Mouse (Mus musculus) lung, postnatal 25 days (tissue): ENCODE results near the gene Gnb5.
"Not testable (repeated sequence)": the region's sequence is repeated elsewhere in the genome, so short reads cannot be mapped to it uniquely, and the experiment has no call there.

Experiments used
- DNase-seq: peaks from one replicate; pipeline ENCODE4 v3.0.0; 2022; ENCODE audit warnings: low spot score

The Gnb5 gene

DNA sequence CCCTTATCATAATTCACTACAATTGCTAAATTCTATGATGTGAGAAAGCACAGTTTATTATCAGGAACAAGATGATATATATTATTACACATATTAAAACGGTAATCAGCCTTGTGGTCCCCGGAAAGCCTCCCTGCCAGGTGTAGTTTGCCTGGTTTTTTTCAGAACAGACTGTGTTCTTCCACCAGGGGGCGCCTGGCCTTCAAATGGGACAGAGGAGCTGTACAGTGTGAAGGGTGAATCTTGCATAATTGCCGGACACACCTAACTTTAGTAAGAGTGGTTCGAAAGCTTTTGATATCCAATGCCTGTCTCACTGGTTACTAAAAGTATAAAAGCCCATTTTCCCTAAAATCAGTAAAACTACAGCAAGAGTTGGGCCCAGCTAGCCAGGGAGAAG lies 55.6 kb downstream of the Gnb5 start:
- DNase-seq, result peak; percentile 84

DNA sequence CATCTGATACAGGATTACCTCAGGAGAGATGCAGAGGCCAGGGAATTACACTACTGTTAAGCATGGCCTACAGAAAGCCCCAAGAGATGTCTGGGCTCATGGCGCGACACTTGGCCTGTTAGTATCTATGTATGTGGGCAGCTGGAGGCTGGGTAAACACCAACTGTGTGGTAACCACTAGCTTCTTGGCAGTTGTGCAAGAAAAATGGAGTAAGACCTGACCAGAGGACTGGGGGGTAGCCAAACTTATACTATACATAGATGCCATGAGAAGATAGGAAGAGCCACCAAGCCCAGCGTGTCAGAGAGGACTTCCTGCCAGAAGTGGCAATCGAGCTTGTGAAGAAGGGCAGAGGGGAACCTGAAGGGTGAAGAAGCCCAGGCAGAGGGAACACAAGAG lies 56.1 kb downstream of the Gnb5 start:
- DNase-seq, result peak; percentile 21

DNA sequence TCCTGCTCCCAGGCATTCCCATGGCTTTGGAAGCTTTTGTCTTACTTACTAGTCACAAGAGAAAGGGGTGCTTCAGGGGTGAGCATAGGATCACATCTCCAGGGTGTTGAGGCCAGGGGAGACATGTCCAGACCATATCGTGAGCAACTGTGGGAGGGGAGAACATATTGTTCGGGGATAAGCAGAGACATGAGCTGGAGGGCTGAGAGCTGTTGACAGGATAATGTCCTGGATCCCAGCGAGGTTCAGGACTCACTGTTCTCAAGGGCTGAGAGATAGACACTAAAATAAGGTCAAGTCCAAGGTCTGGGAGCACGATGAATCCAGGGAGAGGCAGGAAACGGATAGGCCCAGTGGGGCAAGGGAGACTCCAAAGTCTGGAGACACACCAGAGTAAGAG lies 56.9 kb downstream of the Gnb5 start:
- no peak for DNase-seq

DNA sequence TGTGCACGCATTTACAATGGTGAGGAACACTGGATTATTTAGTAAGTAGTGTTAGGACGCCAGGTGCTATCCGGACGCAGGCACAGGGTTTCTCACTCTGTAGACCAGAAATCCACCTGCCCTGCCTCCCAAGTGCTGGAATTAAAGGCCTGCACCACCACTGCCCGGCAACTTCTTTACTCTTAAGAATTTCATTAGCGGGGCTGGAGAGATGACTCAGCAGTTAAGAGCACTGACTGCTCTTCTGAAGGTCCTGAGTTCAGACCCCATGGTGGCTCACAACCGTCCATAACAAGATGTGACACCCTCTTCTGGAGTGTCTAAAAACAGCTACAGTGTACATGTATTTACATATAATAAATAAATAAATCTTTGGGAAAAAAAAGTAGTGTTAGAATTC lies 57.6 kb downstream of the Gnb5 start:
- DNase-seq, result not testable (repeated sequence)

DNA sequence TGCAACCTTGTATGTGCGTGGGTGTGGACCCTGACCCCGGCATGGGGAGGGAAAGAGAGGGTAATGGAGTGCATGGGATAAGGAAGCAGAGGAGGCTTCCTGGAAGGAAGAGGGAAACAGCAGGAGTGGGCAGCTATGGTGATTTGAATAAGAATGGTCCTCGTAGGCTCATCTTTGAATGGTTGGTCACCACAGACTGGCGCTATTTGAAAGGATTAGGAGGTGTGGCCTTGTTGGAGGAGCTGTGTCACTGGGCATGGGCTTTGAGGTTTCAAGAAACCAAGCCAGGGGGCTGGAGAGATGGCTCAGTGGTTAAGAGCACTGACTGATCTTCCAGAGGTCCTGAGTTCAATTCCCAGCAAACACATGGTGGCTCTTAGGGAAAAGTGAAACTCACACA lies 59.1 kb downstream of the Gnb5 start:
- no peak for DNase-seq

DNA sequence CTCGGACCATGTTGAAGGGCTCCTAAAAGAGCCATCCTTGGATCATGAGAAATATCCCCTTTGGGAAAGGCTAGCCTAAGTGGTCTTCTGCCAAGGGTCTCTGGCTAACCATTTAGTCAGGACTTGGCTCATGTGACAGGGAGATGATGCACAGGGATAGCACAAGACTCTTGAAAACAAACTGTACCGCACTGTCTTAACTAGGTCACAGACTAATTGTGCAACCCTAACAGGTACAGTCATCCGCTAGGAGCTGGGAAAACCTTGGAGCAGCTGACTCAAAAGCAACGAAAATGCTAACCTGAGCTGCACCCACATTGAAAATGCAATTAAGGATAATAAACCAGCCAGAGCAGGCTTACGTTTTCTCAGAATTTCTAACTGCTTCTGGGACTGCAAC lies 60.1 kb downstream of the Gnb5 start:
- DNase-seq, result no peak

DNA sequence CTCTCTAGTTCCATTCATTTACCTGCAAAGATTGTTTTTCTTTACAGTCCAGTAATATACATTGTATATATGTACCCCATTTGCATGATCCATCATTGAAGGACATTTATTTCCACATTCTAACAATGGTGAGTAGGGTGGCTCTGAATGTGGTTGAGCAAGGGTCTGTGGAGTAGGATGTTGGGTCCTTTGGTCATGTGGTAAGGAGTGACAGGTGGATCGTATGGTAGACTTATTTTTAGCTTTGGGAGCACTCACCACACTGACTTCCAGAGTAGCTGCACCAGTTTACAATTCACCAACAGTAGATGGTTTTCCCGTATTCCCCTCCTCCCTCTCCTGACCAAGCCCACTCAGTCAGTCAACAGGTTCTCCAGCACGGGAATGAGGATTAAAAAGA lies 62.7 kb downstream of the Gnb5 start:
- no peak for DNase-seq

DNA sequence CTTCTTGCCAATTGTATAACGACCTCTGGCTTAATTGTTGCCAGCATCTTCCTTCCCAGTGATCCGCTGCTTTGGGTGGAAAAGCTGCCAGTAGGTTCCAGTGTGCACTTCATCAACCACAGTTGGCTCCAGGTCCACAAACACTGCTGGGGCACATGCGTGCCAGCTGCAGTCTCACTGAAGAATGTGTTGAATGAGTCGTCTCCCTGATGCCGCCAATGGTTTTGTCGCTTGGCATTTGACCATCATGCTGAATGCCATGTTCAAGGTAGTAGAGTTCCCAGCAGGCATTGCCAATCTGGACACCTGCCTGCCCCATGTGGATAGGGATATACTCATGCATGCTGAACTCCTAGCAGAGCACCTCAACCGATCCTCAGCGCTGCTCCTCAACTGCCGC lies 69.5 kb downstream of the Gnb5 start:
- no peak for DNase-seq

DNA sequence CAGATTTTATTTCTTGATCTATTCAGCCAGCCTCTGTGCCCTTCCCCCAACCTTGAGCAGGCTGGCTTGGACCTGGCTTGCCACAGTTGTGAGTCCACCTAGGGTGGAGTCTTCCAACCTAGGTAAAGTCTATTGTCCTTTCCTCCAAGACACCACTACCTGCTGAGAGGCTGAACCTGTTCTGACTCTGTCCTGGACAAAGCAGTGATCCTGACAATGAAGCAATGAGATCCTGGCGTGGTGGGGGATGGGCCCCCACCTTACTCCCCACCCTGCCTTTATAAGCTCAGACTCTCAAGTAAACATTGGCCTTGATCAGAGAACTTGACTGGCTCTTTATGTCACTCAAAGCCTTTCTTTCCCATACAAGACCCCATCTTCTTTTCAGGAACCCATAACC lies 70.3 kb downstream of the Gnb5 start:
- no peak for DNase-seq

DNA sequence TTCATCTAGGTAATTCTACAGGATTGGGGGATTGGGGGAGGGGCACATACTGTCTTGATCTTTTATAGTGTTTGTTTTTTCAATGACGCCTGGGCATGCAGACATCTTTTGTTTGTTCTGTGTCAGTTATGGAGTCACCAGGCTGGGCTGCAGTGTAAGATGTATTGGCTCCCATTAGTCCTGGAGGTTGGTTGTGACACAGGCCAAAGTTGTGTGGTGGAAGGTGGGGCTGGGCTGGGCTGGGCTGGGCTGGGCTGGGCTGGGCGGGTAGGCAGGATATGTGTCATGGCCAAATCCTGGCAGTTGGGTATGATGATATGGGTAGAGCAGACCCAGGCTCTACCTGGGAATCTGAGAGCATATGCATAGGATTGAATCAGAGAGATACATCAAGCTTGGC lies 72.7 kb downstream of the Gnb5 start:
- no peak for DNase-seq

DNA sequence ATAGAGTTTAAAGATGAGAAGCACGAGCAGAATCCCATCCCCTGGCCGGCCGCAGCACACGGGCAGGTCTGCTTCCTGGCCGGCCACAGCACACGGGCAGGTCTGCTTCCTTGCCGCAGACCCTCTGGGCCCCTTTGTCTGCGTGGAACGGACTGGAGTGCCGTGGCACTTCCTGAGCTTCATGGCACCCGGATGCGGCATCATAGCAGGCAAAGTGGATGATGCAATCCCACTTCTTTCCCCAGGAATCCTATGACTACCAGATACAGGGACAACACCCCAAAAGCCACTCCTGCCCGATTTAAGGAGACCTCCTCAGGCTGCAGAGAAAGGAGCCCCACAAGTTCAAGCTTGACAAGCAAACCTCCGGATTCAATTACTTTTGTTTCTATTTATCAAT lies 76.7 kb downstream of the Gnb5 start:
- DNase-seq, result no peak

DNA sequence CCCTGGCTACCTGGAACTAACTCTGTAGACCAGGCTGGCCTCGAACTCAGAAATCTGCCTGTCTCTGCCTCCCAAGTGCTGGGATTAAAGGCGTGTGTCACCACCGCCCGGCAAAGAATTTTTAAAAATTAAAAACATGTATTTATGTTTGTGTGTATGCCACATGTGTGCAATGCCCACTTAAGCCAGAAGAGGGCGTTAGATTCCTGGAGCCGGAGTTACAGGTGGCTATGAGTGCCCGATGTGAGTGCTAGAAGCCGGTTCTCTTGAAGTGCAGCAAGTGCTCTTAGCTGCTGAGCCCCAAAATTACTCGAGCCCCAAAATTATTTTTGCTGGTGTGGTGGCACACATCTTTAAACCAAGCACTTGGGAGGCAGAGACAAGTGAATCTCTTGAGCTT lies 77.7 kb downstream of the Gnb5 start:
- DNase-seq, result no peak

DNA sequence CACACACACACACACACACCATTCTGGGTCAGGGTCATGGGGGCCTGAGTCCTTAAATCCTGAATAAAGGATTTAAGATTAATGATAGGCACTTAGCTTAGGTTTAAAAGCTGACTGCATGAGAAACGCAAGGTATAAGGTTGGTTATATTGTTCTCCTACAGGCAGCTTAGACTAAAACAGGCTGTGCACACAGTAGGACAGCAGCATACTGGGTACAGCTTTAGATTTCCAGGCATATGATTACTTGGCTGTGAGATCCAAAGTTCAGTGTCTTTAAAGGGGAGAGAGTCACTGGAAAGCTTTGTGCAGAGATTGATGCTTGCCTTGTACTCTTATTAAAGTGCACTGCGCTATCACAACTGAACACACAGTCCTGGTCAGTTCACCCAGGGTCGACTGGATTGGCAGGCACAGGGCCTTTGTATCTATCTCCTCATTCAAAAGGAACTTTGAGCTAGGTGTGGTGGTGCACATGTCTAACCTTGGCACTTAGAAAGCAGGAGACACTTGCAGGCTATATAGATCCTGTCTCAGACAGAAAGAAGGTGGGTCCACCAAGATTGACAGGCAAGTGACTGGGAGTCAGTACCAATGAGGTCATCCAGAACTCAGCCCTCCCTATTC lies 78.4 kb downstream of the Gnb5 start:
- DNase-seq, result no peak

DNA sequence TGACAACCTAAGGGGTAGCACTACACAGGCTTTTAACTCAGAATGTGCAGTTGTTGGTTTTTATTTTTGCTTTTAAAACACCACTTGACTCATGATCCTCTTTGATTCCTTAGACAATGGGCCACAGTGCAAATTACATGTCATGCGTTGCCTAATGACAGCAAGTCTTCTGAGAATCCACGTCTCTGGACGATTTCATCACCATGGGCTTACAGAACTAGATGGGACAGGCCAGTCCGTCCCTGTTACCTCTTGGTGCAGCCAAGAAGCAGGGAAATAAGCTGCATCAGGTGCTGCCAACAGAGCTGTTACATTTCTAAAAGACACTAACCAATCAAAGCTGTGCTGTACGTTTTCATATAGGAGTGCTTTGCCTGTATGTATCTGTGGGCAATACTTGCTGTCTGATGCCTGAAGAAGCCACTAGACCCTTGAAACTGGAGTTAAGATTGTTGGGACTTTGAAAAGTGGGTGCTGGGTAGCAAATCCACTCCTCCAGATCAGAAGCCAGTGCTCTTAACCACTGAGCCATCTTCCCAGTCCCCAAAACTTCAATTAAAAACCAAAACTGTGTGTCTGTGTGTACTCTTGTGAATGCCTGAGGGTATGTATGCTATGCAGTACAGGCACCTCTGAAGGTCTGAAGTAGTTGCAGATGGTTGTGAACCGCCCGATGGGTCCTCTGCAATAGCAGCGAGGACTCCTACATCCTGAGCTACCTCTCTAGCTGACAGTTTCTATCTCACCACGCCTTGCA lies 79.3 kb downstream of the Gnb5 start:
- DNase-seq, result peak; percentile 37

DNA sequence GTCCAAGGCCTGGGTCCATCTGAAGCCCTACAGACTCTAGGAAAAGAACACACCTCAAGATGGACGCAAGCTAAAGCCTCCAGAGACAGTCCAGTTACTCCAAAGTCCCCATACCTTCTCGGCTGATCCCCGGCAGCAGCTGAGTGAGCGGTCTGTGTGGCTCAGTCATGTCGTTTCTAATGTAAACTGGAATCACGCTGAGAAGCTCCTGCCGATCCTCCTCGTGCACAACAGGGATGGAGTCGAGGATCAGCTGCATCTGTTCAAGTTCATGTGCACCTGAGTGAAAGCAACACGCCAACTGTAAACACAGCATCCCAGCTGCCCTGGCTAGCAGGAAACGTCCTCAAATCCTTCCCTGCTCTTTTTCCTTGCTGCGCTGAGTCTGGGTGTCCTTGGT lies 87.2 kb downstream of the Gnb5 start:
- no peak for DNase-seq
